Mouse (Mus musculus): ENCODE data around the gene Supt5.

DNA sequence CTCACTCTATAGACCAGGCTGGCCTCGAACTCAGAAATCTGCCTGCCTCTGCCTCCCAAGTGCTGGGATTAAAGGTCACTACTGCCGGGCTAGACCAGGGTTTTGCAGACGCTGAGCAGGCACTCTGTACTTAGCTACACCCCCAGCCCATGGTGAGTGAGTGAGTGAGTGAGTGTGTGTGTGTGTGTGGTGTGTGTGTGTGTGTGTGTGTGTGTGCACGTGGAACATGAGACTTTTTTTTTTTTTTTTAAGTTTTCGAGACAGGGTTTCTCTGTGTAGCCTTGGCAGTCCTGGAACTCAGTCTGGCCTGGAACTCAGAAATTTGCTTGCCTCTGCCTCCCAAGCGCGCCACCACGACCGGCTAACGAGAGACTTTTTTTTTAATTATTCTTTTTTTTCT is 36.1 kb upstream of the Supt5 start:
- TF ChIP-seq GATA1 (IDR thresholded peaks at IDR 0.05; ENCODE audit: borderline replicate concordance, low read length) = no peak
- no peak for TF ChIP-seq FLI1 (IDR thresholded peaks at IDR 0.05; ENCODE audit: low read length)

All from megakaryocyte, embryonic 14.5 days (primary cell).